18 mouse cellular contexts compared by ENCODE assay signal in genomic region chr7:78565386-78565785, GRCm38 (mm10).
"Had no signal": no experiment of that assay in that cellular context is flagged by ENCODE, and none has a peak within 500 bp of the region (broad histone marks: within the 10 kb centered on the region; RNA-seq: fewer than 3 reads in every experiment).

No protein-coding gene starts in this region.

- H3K27ac ChIP-seq: midbrain, embryonic 10.5 days; midbrain, embryonic 13.5 days; midbrain, embryonic 15.5 days; neural tube, embryonic 13.5 days; neural tube, embryonic 15.5 days had no signal

- DNase-seq: lung, adult 18-20 months; lung, embryonic 14.5 days; lung, postnatal 10 days; lung, postnatal 4 days; retina, postnatal 1 day; right cerebral cortex, adult 18-20 months; right cerebral cortex, postnatal 25 days; right cerebral cortex, postnatal 4 days; spleen, adult 18-20 months; thymus, adult 18-20 months; thymus, postnatal 14 days; thymus, postnatal 36 days had no signal

- H3K27me3 ChIP-seq: midbrain, embryonic 15.5 days; neural tube, embryonic 13.5 days; neural tube, embryonic 15.5 days had no signal

- ATAC-seq: midbrain, embryonic 13.5 days; midbrain, embryonic 15.5 days had no signal

- H3K9me3 ChIP-seq: midbrain, embryonic 10.5 days; midbrain, embryonic 13.5 days; midbrain, embryonic 15.5 days; neural tube, embryonic 13.5 days; neural tube, embryonic 15.5 days had no signal

- H3K4me2 ChIP-seq: lung, embryonic 14.5 days; midbrain, embryonic 13.5 days; midbrain, embryonic 15.5 days; neural tube, embryonic 13.5 days; neural tube, embryonic 15.5 days had no signal

- H3K36me3 ChIP-seq: midbrain, embryonic 10.5 days; midbrain, embryonic 13.5 days; midbrain, embryonic 15.5 days had no signal

- H3K9ac ChIP-seq: lung, embryonic 14.5 days; midbrain, embryonic 13.5 days; midbrain, embryonic 15.5 days; neural tube, embryonic 13.5 days; neural tube, embryonic 15.5 days had no signal

- H3K4me3 ChIP-seq: midbrain, embryonic 10.5 days; midbrain, embryonic 13.5 days; midbrain, embryonic 15.5 days; myocyte; neural tube, embryonic 13.5 days; neural tube, embryonic 15.5 days had no signal
